Mouse (Mus musculus) liver, adult (tissue): ENCODE results near the gene Cdkl4.

Experiments
- GATA4 ChIP-seq: IDR thresholded peaks from 2 replicates; pipeline ENCODE4 v1.6.1; 2014; ENCODE audit warnings: mild to moderate bottlenecking, low read length; ENCODE audit not compliant: insufficient replicate concordance

Cdkl4 gene

GRCm38 (mm10) chr17:80572187-80572935 is 5.3 kb downstream of the Cdkl4 start:
- no peak for TF ChIP-seq GATA4

- TF ChIP-seq GATA4 = no peak
Observed at GRCm38 (mm10) chr17:80571460-80571859, 6.2 kb downstream of the Cdkl4 start.

- no peak for TF ChIP-seq GATA4
Observed at GRCm38 (mm10) chr17:80568842-80569601, 8.6 kb downstream of the Cdkl4 start.

GRCm38 (mm10) chr17:80568441-80568840 is 9.2 kb downstream of the Cdkl4 start:
- no peak for TF ChIP-seq GATA4

- TF ChIP-seq GATA4 = no peak
Observed at GRCm38 (mm10) chr17:80564611-80564924, 13.0 kb downstream of the Cdkl4 start.

GRCm38 (mm10) chr17:80562792-80563191 is 14.8 kb downstream of the Cdkl4 start:
- TF ChIP-seq GATA4 = no peak

GRCm38 (mm10) chr17:80560669-80561401 is 16.8 kb downstream of the Cdkl4 start:
- TF ChIP-seq GATA4 = no peak

- no peak for TF ChIP-seq GATA4
Observed at GRCm38 (mm10) chr17:80559745-80560144, 17.9 kb downstream of the Cdkl4 start.

GRCm38 (mm10) chr17:80559050-80559449 is 18.6 kb downstream of the Cdkl4 start:
- no peak for TF ChIP-seq GATA4

GRCm38 (mm10) chr17:80558583-80558982 is 19.0 kb downstream of the Cdkl4 start:
- TF ChIP-seq GATA4 = no peak

GRCm38 (mm10) chr17:80557461-80557860 is 20.2 kb downstream of the Cdkl4 start:
- TF ChIP-seq GATA4 = no peak

GRCm38 (mm10) chr17:80553318-80554270 is 24.0 kb downstream of the Cdkl4 start:
- 0 out of 2 replicates have a peak, but pooled peaks have one; percentile 6 for TF ChIP-seq GATA4

- TF ChIP-seq GATA4 = no peak
Observed at GRCm38 (mm10) chr17:80552653-80553052, 25.0 kb downstream of the Cdkl4 start.

- no peak for TF ChIP-seq GATA4
Observed at GRCm38 (mm10) chr17:80550981-80551380, 26.6 kb downstream of the Cdkl4 start.

- TF ChIP-seq GATA4 = no peak
Observed at GRCm38 (mm10) chr17:80546846-80547245, 30.8 kb downstream of the Cdkl4 start.
